9 mouse cellular contexts compared by ENCODE assay signal in genomic region chr8:119832101-119832617, GRCm38 (mm10). TPM values are rescaled to one million over a fixed set of nuclear protein-coding genes. Genes with fewer than 3 reads are reported as not detected.
DNase-seq lines count a peak whose midpoint lies in the region; ATAC-seq and TF ChIP-seq lines count a peak whose summit lies in the region.
"Had no signal": no experiment of that assay in that cellular context is flagged by ENCODE, and none has a peak within 500 bp of the region (broad histone marks: within the 10 kb centered on the region; RNA-seq: fewer than 3 reads in every experiment).

No protein-coding gene starts in this region.

- peak overlapping the region; percentile 78 for H3K27ac ChIP-seq in heart, embryonic 13.5 days (replicated peaks)
- peak overlapping the region; percentile 79 for H3K27ac ChIP-seq in ES-Bruce4 (ENCODE audit: insufficient read depth, low read length)
- peak overlapping the region; percentile 82 for H3K27ac ChIP-seq in hindbrain, embryonic 13.5 days
- peak overlapping the region; percentile 88 for H3K27ac ChIP-seq in midbrain, embryonic 10.5 days (replicated peaks)

- intact Hi-C loops in heart, postnatal 25 days (cut with DNase I) = no loop called here

- H3K9me3 ChIP-seq in heart, embryonic 13.5 days = no peaks in the 10 kb centered on the region
- no peaks in the 10 kb centered on the region for H3K9me3 ChIP-seq in ES-Bruce4 (replicated peaks; ENCODE audit: control insufficient read depth, insufficient read depth, low read length, poor library complexity, severe bottlenecking)
- no peaks in the 10 kb centered on the region for H3K9me3 ChIP-seq in hindbrain, embryonic 13.5 days
- no peaks in the 10 kb centered on the region for H3K9me3 ChIP-seq in midbrain, embryonic 10.5 days (replicated peaks)

- no peak for DNase-seq in heart, postnatal 25 days (ENCODE audit: low spot score)
- DNase-seq in midbrain, embryonic 10.5 days (ENCODE audit: low spot score) = no peak
- no peak for DNase-seq in left cerebral cortex, adult 8-10 months (ENCODE audit: low spot score in 2 of 2)
- DNase-seq in cerebellum, postnatal 36 days = no peak
- no peak for DNase-seq in right cerebral cortex, adult 2 months (ENCODE audit: low spot score in 2 of 2)

- no peak for TF ChIP-seq CTCF in ES-Bruce4 (IDR thresholded peaks at IDR 0.05; ENCODE audit: low read depth, low read length)

- peak overlapping the region; percentile 21; the same call in 1 of the 2 replicates for H3K4me3 ChIP-seq in heart, embryonic 13.5 days
- no peak overlapping the region for H3K4me3 ChIP-seq in ES-Bruce4 (ENCODE audit: low read depth, low read length)
- no peak overlapping the region; the same call in 1 of the 2 replicates for H3K4me3 ChIP-seq in hindbrain, embryonic 13.5 days
- peak overlapping the region; percentile 41 for H3K4me3 ChIP-seq in midbrain, embryonic 10.5 days

- 58% methylated on average over 7 of the region's 7 CpGs for WGBS in heart, embryonic 13.5 days
- WGBS in hindbrain, embryonic 13.5 days = 61% methylated on average over 7 of the region's 7 CpGs
- WGBS in midbrain, embryonic 10.5 days = 83% methylated on average over 7 of the region's 7 CpGs

- H3K36me3 ChIP-seq in heart, embryonic 13.5 days = 0 out of 2 replicates have a peak, but pooled peaks cover 10% of the 10 kb centered on the region
- no peaks in the 10 kb centered on the region for H3K36me3 ChIP-seq in ES-Bruce4 (ENCODE audit: control insufficient read depth, insufficient read depth, low read length, poor library complexity, severe bottlenecking)
- peaks cover 14% of the 10 kb centered on the region; the same call in 1 of the 2 replicates for H3K36me3 ChIP-seq in hindbrain, embryonic 13.5 days
- H3K36me3 ChIP-seq in midbrain, embryonic 10.5 days = peaks cover 33% of the 10 kb centered on the region

- peaks cover 71% of the 10 kb centered on the region for H3K4me1 ChIP-seq in heart, embryonic 13.5 days
- H3K4me1 ChIP-seq in ES-Bruce4 (ENCODE audit: control insufficient read depth, insufficient read depth, low read length) = peaks cover 12% of the 10 kb centered on the region
- peaks cover 92% of the 10 kb centered on the region for H3K4me1 ChIP-seq in hindbrain, embryonic 13.5 days (replicated peaks)
- peaks cover 99% of the 10 kb centered on the region for H3K4me1 ChIP-seq in midbrain, embryonic 10.5 days

- H3K4me2 ChIP-seq in heart, embryonic 13.5 days = peak overlapping the region; percentile 60
- peak overlapping the region; percentile 42 for H3K4me2 ChIP-seq in hindbrain, embryonic 13.5 days

- no peak for TF ChIP-seq EP300 in ES-Bruce4 (IDR thresholded peaks at IDR 0.05; ENCODE audit: insufficient read depth, low read depth, low read length)

- TF ChIP-seq POLR2A in ES-Bruce4 (IDR thresholded peaks at IDR 0.05; ENCODE audit: insufficient read depth, low read length) = no peak

- H3K9ac ChIP-seq in heart, embryonic 13.5 days = peak overlapping the region; percentile 64
- peak overlapping the region; percentile 4; the same call in 1 of the 2 replicates for H3K9ac ChIP-seq in ES-Bruce4 (ENCODE audit: low read depth, poor library complexity, severe bottlenecking)
- H3K9ac ChIP-seq in hindbrain, embryonic 13.5 days = peak overlapping the region; percentile 21

- H3K27me3 ChIP-seq in heart, embryonic 13.5 days (replicated peaks) = no peaks in the 10 kb centered on the region
- no peaks in the 10 kb centered on the region for H3K27me3 ChIP-seq in ES-Bruce4 (ENCODE audit: control insufficient read depth, insufficient read depth, low read length, poor library complexity, severe bottlenecking)
- no peaks in the 10 kb centered on the region for H3K27me3 ChIP-seq in hindbrain, embryonic 13.5 days
- H3K27me3 ChIP-seq in midbrain, embryonic 10.5 days (ENCODE audit: low read depth, poor library complexity, severe bottlenecking) = no peaks in the 10 kb centered on the region
- H3K27me3 ChIP-seq: CH12.LX had no signal

- no peak for ATAC-seq in heart, embryonic 13.5 days (ENCODE audit: extremely low read depth, insufficient number of reproducible peaks, low FRiP score, low TSS enrichment)
- 0 out of 2 replicates have a peak, but pooled peaks have one; percentile 18 for ATAC-seq in hindbrain, embryonic 13.5 days (ENCODE audit: low FRiP score)

RNA-seq across cellular contexts. Expression of gene Cotl1, which starts 8.2 kb away (rescaled TPM):
- 40.2 and 51.4 TPM in 2 replicates for polyA plus RNA-seq in heart, embryonic 13.5 days (2015; fragmentation: Nextera tagmentation; extraction: Ambion mirVana)
- 10 to 100 TPM; 17.3 to 20.2 TPM for total RNA-seq in heart, postnatal 25 days (2021)
- 106 and 111 TPM in 2 replicates for polyA plus RNA-seq in ES-Bruce4 (2011; ENCODE audit: insufficient read depth, insufficient read length, low read depth, missing spikeins)
- 98.1 and 106 TPM in 2 replicates for polyA plus RNA-seq in hindbrain, embryonic 13.5 days (2015; fragmentation: Nextera tagmentation; extraction: Ambion mirVana)
- 150 and 197 TPM in 2 replicates for polyA plus RNA-seq in midbrain, embryonic 10.5 days (2016; fragmentation: Nextera tagmentation; extraction: Ambion mirVana)
- total RNA-seq in left cerebral cortex, adult 8-10 months (2022) = 100 to 1,000 TPM in 1 of 4 experiments, 10 to 100 TPM in 3; 52.1 to 105 (median 68.9) TPM

RNA-seq across cellular contexts. Expression of gene Klhl36, which starts 29.9 kb away (rescaled TPM):
- polyA plus RNA-seq in heart, embryonic 13.5 days (2015; fragmentation: Nextera tagmentation; extraction: Ambion mirVana) = 10.1 and 10.9 TPM in 2 replicates
- total RNA-seq in heart, postnatal 25 days (2021) = 1 to 10 TPM; 2.3 to 3.3 TPM
- 3.0 and 3.2 TPM in 2 replicates for polyA plus RNA-seq in ES-Bruce4 (2011; ENCODE audit: insufficient read depth, insufficient read length, low read depth, missing spikeins)
- 14.6 and 14.8 TPM in 2 replicates for polyA plus RNA-seq in hindbrain, embryonic 13.5 days (2015; fragmentation: Nextera tagmentation; extraction: Ambion mirVana)
- 12.8 and 13.0 TPM in 2 replicates for polyA plus RNA-seq in midbrain, embryonic 10.5 days (2016; fragmentation: Nextera tagmentation; extraction: Ambion mirVana)
- total RNA-seq in left cerebral cortex, adult 8-10 months (2022) = 1 to 10 TPM; 7.4 to 8.6 (median 8.4) TPM

RNA-seq across cellular contexts. Expression of gene Tldc1, which starts 53.9 kb away (rescaled TPM):
- polyA plus RNA-seq in heart, embryonic 13.5 days (2015; fragmentation: Nextera tagmentation; extraction: Ambion mirVana) = 14.3 and 14.6 TPM in 2 replicates
- total RNA-seq in heart, postnatal 25 days (2021) = 10 to 100 TPM; 10.5 to 12.4 TPM
- polyA plus RNA-seq in ES-Bruce4 (2011; ENCODE audit: insufficient read depth, insufficient read length, low read depth, missing spikeins) = 12.7 and 15.5 TPM in 2 replicates
- 11.8 and 12.8 TPM in 2 replicates for polyA plus RNA-seq in hindbrain, embryonic 13.5 days (2015; fragmentation: Nextera tagmentation; extraction: Ambion mirVana)
- polyA plus RNA-seq in midbrain, embryonic 10.5 days (2016; fragmentation: Nextera tagmentation; extraction: Ambion mirVana) = 15.4 and 16.4 TPM in 2 replicates
- 10 to 100 TPM; 12.8 to 14.2 (median 13.6) TPM for total RNA-seq in left cerebral cortex, adult 8-10 months (2022)

Comparison
In these comparisons a context has a peak if more than half of its experiments do, and no peak if none do; other contexts are left out.
1. H3K4me3 ChIP-seq: peak in heart, embryonic 13.5 days (single experiment) and midbrain, embryonic 10.5 days (single experiment); none in ES-Bruce4 (single experiment) and hindbrain, embryonic 13.5 days (single experiment).
2. H3K9ac ChIP-seq: peak in every context shown above with its lines; median percentile 64 in heart, embryonic 13.5 days; 21 in hindbrain, embryonic 13.5 days; 4 in ES-Bruce4.
3. Peak in every context shown above with its lines, with median percentiles within 50 percentile points of each other: H3K27ac ChIP-seq.